Mouse (Mus musculus) thymus, adult 2 months (tissue): Measurements from ENCODE around the gene Ninj1. TPM values are rescaled to one million over a fixed set of nuclear protein-coding genes. Genes with fewer than 3 reads are reported as not detected.

Experiments
- DNase-seq: peaks from one replicate; pipeline ENCODE4 v3.0.0; 2021
- H3K27ac ChIP-seq: fragments of 200-500 bp; 2 replicates; pipeline ENCODE4 v1.5.1; 2012; ENCODE audit warnings: low read length, control low read depth; ENCODE audit not compliant: control insufficient read depth, insufficient read depth
- H3K27me3 ChIP-seq: fragments of 200-500 bp; 2 replicates; pipeline ENCODE4 v1.6.1; 2012; ENCODE audit warnings: mild to moderate bottlenecking, low read length, moderate library complexity, mixed read lengths; ENCODE audit not compliant: control insufficient read depth, insufficient read depth
- H3K36me3 ChIP-seq: fragments of 200-500 bp; 2 replicates; pipeline ENCODE4 v1.6.1; 2012; ENCODE audit warnings: mild to moderate bottlenecking, low read length, moderate library complexity; ENCODE audit not compliant: control insufficient read depth, insufficient read depth
- H3K4me1 ChIP-seq: fragments of 200-500 bp; replicated peaks from 2 replicates; pipeline ENCODE4 v1.6.1; 2012; ENCODE audit warnings: low read length; ENCODE audit not compliant: control insufficient read depth, insufficient read depth
- H3K4me3 ChIP-seq: fragments of 200-500 bp; 2 replicates; pipeline ENCODE4 v1.5.1; 2012; ENCODE audit warnings: mild to moderate bottlenecking, low read length, control low read depth, moderate library complexity; ENCODE audit not compliant: control insufficient read depth, insufficient read depth
- CTCF ChIP-seq: fragments of 200-500 bp; IDR thresholded peaks from 2 replicates; pipeline ENCODE4 v1.5.1; 2012; ENCODE audit warnings: mild to moderate bottlenecking, control low read depth, low read length, moderate library complexity, borderline replicate concordance; ENCODE audit not compliant: control insufficient read depth, poor library complexity, insufficient read depth; ENCODE audit errors: extremely low read depth
- POLR2A ChIP-seq: fragments of 200-500 bp; IDR thresholded peaks from 2 replicates; pipeline ENCODE4 v1.6.1; 2012; ENCODE audit warnings: mild to moderate bottlenecking, low read length, control low read depth, moderate library complexity; ENCODE audit not compliant: control insufficient read depth, poor library complexity, insufficient read depth; ENCODE audit errors: extremely low read depth
- WGBS: fragments of 180-500 bp; shearing (Covaris S2); methylation state at CpG from one replicate; pipeline ENCODE4 v1.1.7; 2018; 5-methylcytosine and 5-hydroxymethylcytosine counted together
- polyA plus RNA-seq: library from polyadenylated mRNA; depleted of rRNA; stranded (reverse); fragments of >200 nt; gene quantifications from 2 replicates; pipeline ENCODE4 v1.2.3, GENCODE M21; 2012

Ninj1 gene
- polyA plus RNA-seq, 1 experiment, result 113 TPM

- no peaks in the 10 kb centered on the region for H3K27me3 ChIP-seq
- DNase-seq, result peak; percentile 78
- TF ChIP-seq CTCF (peak; percentile 93), POLR2A (no peak)
- WGBS, result 25% methylated on average over 17 of the region's 17 CpGs
- no peaks in the 10 kb centered on the region for H3K36me3 ChIP-seq
- no peak overlapping the region for H3K27ac ChIP-seq
- H3K4me1 ChIP-seq, result 0 out of 2 replicates have a peak, but pooled peaks cover 4% of the 10 kb centered on the region
- H3K4me3 ChIP-seq, result no peak overlapping the region
These were observed 17.7 kb upstream of the Ninj1 start for GRCm38 (mm10) chr13:49169448-49170207.

- DNase-seq, result no peak
- no peaks in the 10 kb centered on the region for H3K27me3 ChIP-seq
- no peaks in the 10 kb centered on the region for H3K36me3 ChIP-seq
- no peak for TF ChIP-seq CTCF
- no peak for TF ChIP-seq POLR2A
- H3K27ac ChIP-seq, result no peak overlapping the region
- no peak overlapping the region for H3K4me3 ChIP-seq
- 0 out of 2 replicates have a peak, but pooled peaks cover 4% of the 10 kb centered on the region for H3K4me1 ChIP-seq
- 96% methylated on average over 11 of the region's 11 CpGs for WGBS
These were observed 16.7 kb upstream of the Ninj1 start for GRCm38 (mm10) chr13:49170623-49171022.

- TF ChIP-seq POLR2A (no peak), CTCF (no peak)
- 0 out of 2 replicates have a peak, but pooled peaks cover 4% of the 10 kb centered on the region for H3K4me1 ChIP-seq
These were observed 15.6 kb upstream of the Ninj1 start for GRCm38 (mm10) chr13:49171729-49172128.

GRCm38 (mm10) chr13:49172335-49172734, 14.9 kb upstream of the Ninj1 start:
- no peak for TF ChIP-seq POLR2A
- TF ChIP-seq CTCF, result no peak
- no peaks in the 10 kb centered on the region for H3K27me3 ChIP-seq
- 0 out of 2 replicates have a peak, but pooled peaks cover 4% of the 10 kb centered on the region for H3K4me1 ChIP-seq
- no peaks in the 10 kb centered on the region for H3K36me3 ChIP-seq
- no peak overlapping the region for H3K27ac ChIP-seq
- no peak overlapping the region for H3K4me3 ChIP-seq
- WGBS, result 97% methylated on average over 7 of the region's 7 CpGs
- no peak for DNase-seq

More at GRCm38 (mm10) chr13:49171729-49172128, 15.6 kb upstream of the Ninj1 start:
- 30% methylated on average over 1 of the region's 1 CpGs for whole genome bisulfite sequencing
- no peak overlapping the region for H3K27ac ChIP-seq
- no peak for DNase-seq
- H3K27me3 ChIP-seq, result no peaks in the 10 kb centered on the region
- H3K36me3 ChIP-seq, result no peaks in the 10 kb centered on the region
- H3K4me3 ChIP-seq, result no peak overlapping the region

- peak; percentile 80 for DNase-seq
- 18% methylated on average over 12 of the region's 12 CpGs for WGBS
- Histone ChIP-seq H3K4me1 (0 out of 2 replicates have a peak, but pooled peaks cover 2% of the 10 kb centered on the region), H3K27ac (no peak overlapping the region), H3K27me3 (no peaks in the 10 kb centered on the region), H3K36me3 (no peaks in the 10 kb centered on the region), H3K4me3 (no peak overlapping the region)
- TF ChIP-seq CTCF (peak; percentile 93), POLR2A (no peak)
These were observed 14.2 kb upstream of the Ninj1 start for GRCm38 (mm10) chr13:49172971-49173596.

GRCm38 (mm10) chr13:49175509-49175908, 11.8 kb upstream of the Ninj1 start:
- no peaks in the 10 kb centered on the region for H3K27me3 ChIP-seq
- H3K4me3 ChIP-seq, result no peak overlapping the region
- H3K36me3 ChIP-seq, result no peaks in the 10 kb centered on the region
- no peak overlapping the region for H3K27ac ChIP-seq
- 94% methylated on average over 10 of the region's 10 CpGs for WGBS
- no peak for DNase-seq
- TF ChIP-seq CTCF (no peak), POLR2A (no peak)
- no peaks in the 10 kb centered on the region for H3K4me1 ChIP-seq
